Comparison of ENCODE assay signal across 17 mouse cellular contexts in genomic region chr11:102716135-102716534, GRCm38 (mm10). TPM values are rescaled to one million over a fixed set of nuclear protein-coding genes. Genes with fewer than 3 reads are reported as not detected.
"Had no signal": no experiment of that assay in that cellular context is flagged by ENCODE, and none has a peak within 500 bp of the region (broad histone marks: within the 10 kb centered on the region; RNA-seq: fewer than 3 reads in every experiment).

No protein-coding gene starts in this region.

- DNase-seq: kidney, postnatal 4 days; liver; liver, embryonic 13.5 days; liver, postnatal 0 days; lung, postnatal 14 days; right cerebral cortex, postnatal 25 days; thymus, adult 18-20 months; thymus, postnatal 14 days had no signal

- H3K9ac ChIP-seq: liver, embryonic 13.5 days; liver, postnatal 0 days; lung, embryonic 15.5 days; midbrain, embryonic 12.5 days had no signal

- H3K4me1 ChIP-seq: liver, embryonic 13.5 days; lung, embryonic 15.5 days; megakaryocyte, embryonic 14.5 days; midbrain, embryonic 12.5 days had no signal

- H3K27ac ChIP-seq: kidney, postnatal 0 days; layer of hippocampus, adult 2 months; liver, embryonic 13.5 days; lung, embryonic 15.5 days; macrophage; midbrain, embryonic 12.5 days; stomach, postnatal 0 days had no signal

- H3K27me3 ChIP-seq: liver, embryonic 13.5 days; lung, embryonic 15.5 days; midbrain, embryonic 12.5 days had no signal

- H3K4me2 ChIP-seq: liver, embryonic 13.5 days; lung, embryonic 15.5 days; midbrain, embryonic 12.5 days had no signal

- ATAC-seq: liver, postnatal 0 days had no signal

- H3K4me3 ChIP-seq: layer of hippocampus, adult 2 months; liver, embryonic 13.5 days; lung, embryonic 15.5 days; megakaryocyte, embryonic 14.5 days; midbrain, embryonic 12.5 days had no signal

- H3K36me3 ChIP-seq: liver, embryonic 13.5 days; lung, embryonic 15.5 days; midbrain, embryonic 12.5 days had no signal

- H3K9me3 ChIP-seq: lung, embryonic 15.5 days; midbrain, embryonic 12.5 days had no signal

RNA-seq across cellular contexts. Expression of gene Meioc, which starts 52.6 kb away (rescaled TPM):
- total RNA-seq: layer of hippocampus, adult 2 months; layer of hippocampus, postnatal 10 days; midbrain, postnatal 0 days had no signal
- polyA plus RNA-seq: liver, postnatal 0 days; macrophage had no signal
